Mouse (Mus musculus) testis, adult 2 months (tissue): ENCODE measurements at regions not wholly inside any gene's neighbourhood (a gene's known extent, or its start where the extent isn't known, plus 50 kb on each side); places are given as distances from the start of the nearest gene placed in this dataset.

Experiments used
- CTCF ChIP-seq: fragments of 200-500 bp; IDR thresholded peaks from 2 replicates; pipeline ENCODE4 v1.5.1; 2012; ENCODE audit warnings: low read depth, mild to moderate bottlenecking, inconsistent platforms, low read length, moderate library complexity; ENCODE audit not compliant: control insufficient read depth, insufficient read depth, insufficient replicate concordance
- POLR2A ChIP-seq: fragments of 200-500 bp; IDR thresholded peaks from 2 replicates; pipeline ENCODE4 v1.6.1; 2012; ENCODE audit warnings: low read depth, mild to moderate bottlenecking, inconsistent platforms, low read length, moderate library complexity; ENCODE audit not compliant: control insufficient read depth

- no peak for TF ChIP-seq POLR2A
- TF ChIP-seq CTCF: no peak
Measured at GRCm38 (mm10) chr3:133625046-133625445, 80.1 kb upstream of the Tet2 start.
